Mouse (Mus musculus) midbrain, postnatal 0 days (tissue): ENCODE results near the gene Ranbp10. TPM values are rescaled to one million over a fixed set of nuclear protein-coding genes. Genes with fewer than 3 reads are reported as not detected.
"Not testable (repeated sequence)": the region's sequence is repeated elsewhere in the genome, so short reads cannot be mapped to it uniquely, and the experiment has no call there.

Experiments
- ATAC-seq: fragments of 200-750 bp; cut with Nextera tagmentation; 2 replicates; pipeline ENCODE4 v1.8.0; 2017; ENCODE audit warnings: moderate number of reproducible peaks, mild to moderate bottlenecking, moderate TSS enrichment, moderate library complexity; ENCODE audit not compliant: low FRiP score
- DNase-seq: peaks from one replicate; pipeline ENCODE4 v3.0.0-alpha.2; 2015; ENCODE audit warnings: low spot score
- H3K27ac ChIP-seq: fragments of 300-500 bp; sonication (generic); 2 replicates; pipeline ENCODE4 v1.5.1; 2014; ENCODE audit warnings: low read depth, mild to moderate bottlenecking, low read length, mixed read lengths
- H3K27me3 ChIP-seq: fragments of 300-500 bp; sonication (generic); 2 replicates; pipeline ENCODE4 v1.6.1; 2014; ENCODE audit warnings: low read length, control low read depth, mixed read lengths; ENCODE audit not compliant: insufficient read depth
- H3K36me3 ChIP-seq: fragments of 300-500 bp; sonication (generic); 2 replicates; pipeline ENCODE4 v1.6.1; 2014; ENCODE audit warnings: low read length, control low read depth, mixed read lengths; ENCODE audit not compliant: insufficient read depth
- H3K4me1 ChIP-seq: fragments of 300-500 bp; sonication (generic); 2 replicates; pipeline ENCODE4 v1.6.1; 2014; ENCODE audit warnings: mild to moderate bottlenecking, control low read depth, antibody characterized with exemption, low read length, mixed read lengths; ENCODE audit not compliant: insufficient read depth
- H3K4me2 ChIP-seq: fragments of 300-500 bp; sonication (generic); 2 replicates; pipeline ENCODE4 v1.6.1; 2014; ENCODE audit warnings: low read depth, mild to moderate bottlenecking, low read length, mixed read lengths; ENCODE audit not compliant: poor library complexity, severe bottlenecking
- H3K4me3 ChIP-seq: fragments of 300-500 bp; sonication (generic); 2 replicates; pipeline ENCODE4 v1.5.1; 2014; ENCODE audit warnings: low read depth, mild to moderate bottlenecking, low read length, moderate library complexity
- H3K9ac ChIP-seq: fragments of 300-500 bp; sonication (generic); replicated peaks from 2 replicates; pipeline ENCODE4 v1.6.1; 2014; ENCODE audit warnings: mild to moderate bottlenecking, low read length, moderate library complexity, mixed read lengths; ENCODE audit not compliant: poor library complexity, severe bottlenecking
- H3K9me3 ChIP-seq: fragments of 300-500 bp; sonication (generic); 2 replicates; pipeline ENCODE4 v1.6.1; 2016; ENCODE audit warnings: low read length, control low read depth
- CTCF ChIP-seq: IDR thresholded peaks from 2 replicates; pipeline ENCODE4 v1.5.1; 2016; ENCODE audit warnings: antibody characterized with exemption, mild to moderate bottlenecking
- WGBS: fragments of 180-500 bp; shearing (Covaris S2); extraction: QIAGEN DNeasy Blood & Tissue Kit; methylation state at CpG from one replicate; pipeline ENCODE4 v1.1.7; 2014; 5-methylcytosine and 5-hydroxymethylcytosine counted together
- polyA plus RNA-seq: library from polyadenylated mRNA; unstranded; fragments of >200 nt; fragmentation: Nextera tagmentation; extraction: Ambion mirVana; gene quantifications from 2 replicates; pipeline ENCODE4 v1.2.1, GENCODE M21; 2015
- total RNA-seq: library from RNA; depleted of rRNA; stranded (reverse); fragments of >200 nt; gene quantifications from 2 replicates; pipeline ENCODE4 v1.2.3, GENCODE M21; 2014

Gene Ranbp10
- total and polyA plus RNA-seq, 2 experiments from 2014 or later: 6.4 to 13.4 TPM

- ATAC-seq (no peak), DNase-seq (no peak)
- TF ChIP-seq CTCF: no peak
- H3K9ac ChIP-seq: no peak overlapping the region
- WGBS: 90% methylated on average over 11 of the region's 11 CpGs
- H3K36me3 ChIP-seq: peaks cover 49% of the 10 kb centered on the region
- H3K9me3 ChIP-seq: no peaks in the 10 kb centered on the region
- H3K4me1 ChIP-seq: peaks cover 6% of the 10 kb centered on the region
- no peak overlapping the region for H3K4me3 ChIP-seq
- no peak overlapping the region for H3K27ac ChIP-seq
- no peaks in the 10 kb centered on the region for H3K27me3 ChIP-seq
- no peak overlapping the region for H3K4me2 ChIP-seq
Measured at GRCm38 (mm10) chr8:105846678-105847077, 19.5 kb upstream of the Ranbp10 start.

- H3K9me3 ChIP-seq: no peaks in the 10 kb centered on the region
- no peaks in the 10 kb centered on the region for H3K27me3 ChIP-seq
- no peak overlapping the region for H3K4me3 ChIP-seq
- H3K27ac ChIP-seq: no peak overlapping the region
- no peaks in the 10 kb centered on the region for H3K4me1 ChIP-seq
- DNase-seq (no peak), ATAC-seq (no peak)
- WGBS: 94% methylated on average over 5 of the region's 5 CpGs
- H3K9ac ChIP-seq: no peak overlapping the region
- no peak for TF ChIP-seq CTCF
- peaks cover 7% of the 10 kb centered on the region for H3K36me3 ChIP-seq
- no peak overlapping the region for H3K4me2 ChIP-seq
Measured at GRCm38 (mm10) chr8:105839209-105839608, 12.1 kb upstream of the Ranbp10 start.

- Histone ChIP-seq H3K27me3 (no peaks in the 10 kb centered on the region), H3K36me3 (no peaks in the 10 kb centered on the region), H3K4me1 (no peaks in the 10 kb centered on the region), H3K27ac (no peak overlapping the region), H3K4me2 (no peak overlapping the region), H3K9ac (no peak overlapping the region), H3K4me3 (no peak overlapping the region), H3K9me3 (no peaks in the 10 kb centered on the region)
- TF ChIP-seq CTCF: no peak
- DNase-seq: no peak
- WGBS: 64% methylated on average over 6 of the region's 6 CpGs
- ATAC-seq: no peak
Measured at GRCm38 (mm10) chr8:105836991-105837390, 9.8 kb upstream of the Ranbp10 start.

- DNase-seq: no peak
- ATAC-seq: no peak
- TF ChIP-seq CTCF: peak; percentile 56
- Histone ChIP-seq H3K4me2 (no peak overlapping the region), H3K4me3 (no peak overlapping the region), H3K36me3 (no peaks in the 10 kb centered on the region), H3K9me3 (no peaks in the 10 kb centered on the region), H3K27ac (no peak overlapping the region), H3K27me3 (no peaks in the 10 kb centered on the region), H3K9ac (no peak overlapping the region), H3K4me1 (no peaks in the 10 kb centered on the region)
- 27% methylated on average over 11 of the region's 11 CpGs for WGBS
Measured at GRCm38 (mm10) chr8:105835318-105835717, 8.2 kb upstream of the Ranbp10 start.

- H3K4me1 ChIP-seq, H3K4me2 ChIP-seq, DNase-seq, H3K27me3 ChIP-seq, H3K9me3 ChIP-seq, H3K4me3 ChIP-seq, ATAC-seq, H3K36me3 ChIP-seq, H3K27ac ChIP-seq, H3K9ac ChIP-seq: not testable (repeated sequence)
- WGBS: 84% methylated on average over 2 of the region's 2 CpGs
Measured at GRCm38 (mm10) chr8:105833740-105834139, 6.6 kb upstream of the Ranbp10 start.

GRCm38 (mm10) chr8:105826379-105826778 is 771 bp downstream of the Ranbp10 start:
- Histone ChIP-seq H3K27me3 (no peaks in the 10 kb centered on the region), H3K4me2 (peak overlapping the region; percentile 96), H3K27ac (peak overlapping the region; percentile 62), H3K9ac (peak overlapping the region; percentile 91), H3K4me1 (peaks cover 10% of the 10 kb centered on the region), H3K4me3 (peak overlapping the region; percentile 98), H3K36me3 (peaks cover 6% of the 10 kb centered on the region; the same call in 1 of the 2 replicates), H3K9me3 (no peaks in the 10 kb centered on the region)
- WGBS: 8% methylated on average over 4 of the region's 4 CpGs
- no peak for TF ChIP-seq CTCF
- ATAC-seq (no peak), DNase-seq (no peak)
